Mouse (Mus musculus) erythroblast, embryonic 14.5 days (primary cell): ENCODE measurements around the gene Wdtc1. TPM values are rescaled to one million over a fixed set of nuclear protein-coding genes. Genes with fewer than 3 reads are reported as not detected.

Experiments
- H3K27me3 ChIP-seq: 2 replicates; pipeline ENCODE4 v1.6.1; 2012; ENCODE audit warnings: inconsistent platforms; ENCODE audit not compliant: control insufficient read depth
- H3K36me3 ChIP-seq: 2 replicates; pipeline ENCODE4 v1.6.1; 2012; ENCODE audit warnings: mild to moderate bottlenecking, inconsistent platforms; ENCODE audit not compliant: control insufficient read depth
- H3K4me1 ChIP-seq: 2 replicates; pipeline ENCODE4 v1.6.1; 2012; ENCODE audit warnings: inconsistent platforms; ENCODE audit not compliant: control insufficient read depth
- H3K4me3 ChIP-seq: replicated peaks from 2 replicates; pipeline ENCODE3; 2012; ENCODE audit warnings: moderate library complexity, mild to moderate bottlenecking, inconsistent platforms
- H3K9me3 ChIP-seq: 2 replicates; pipeline ENCODE4 v1.6.1; 2012; ENCODE audit warnings: low read length, inconsistent platforms, mixed read lengths; ENCODE audit not compliant: control insufficient read depth
- GATA1 ChIP-seq: IDR thresholded peaks from 2 replicates; pipeline ENCODE4 v1.6.1; 2012; ENCODE audit warnings: low read length, inconsistent platforms, mixed read lengths
- TAL1 ChIP-seq: IDR thresholded peaks from 3 replicates; pipeline ENCODE4 v1.6.1; 2012; ENCODE audit warnings: low read length, inconsistent platforms, mixed read lengths
- polyA plus RNA-seq: library from polyadenylated mRNA; stranded (reverse); fragments of >175 nt; gene quantifications from 2 replicates; pipeline ENCODE4 v1.2.3, GENCODE M21; 2012

Wdtc1 gene
- polyA plus RNA-seq, 1 experiment: 23.1 TPM

GRCm38 (mm10) chr4:133265297-133265696 is 88.0 kb downstream of the Wdtc1 start:
- Histone ChIP-seq H3K4me3 (no peak overlapping the region), H3K9me3 (no peaks in the 10 kb centered on the region), H3K4me1 (peaks cover 19% of the 10 kb centered on the region), H3K27me3 (no peaks in the 10 kb centered on the region), H3K36me3 (peaks cover 64% of the 10 kb centered on the region)
- TF ChIP-seq TAL1: no peak
- no peak for TF ChIP-seq GATA1

- H3K36me3 ChIP-seq: peaks cover 56% of the 10 kb centered on the region
- no peak overlapping the region for H3K4me3 ChIP-seq
- H3K27me3 ChIP-seq: peaks cover 3% of the 10 kb centered on the region
- H3K9me3 ChIP-seq: no peaks in the 10 kb centered on the region
- H3K4me1 ChIP-seq: peaks cover 19% of the 10 kb centered on the region
- TF ChIP-seq GATA1 (no peak), TAL1 (no peak)
Observed at GRCm38 (mm10) chr4:133264559-133264958, 88.7 kb downstream of the Wdtc1 start.

GRCm38 (mm10) chr4:133263756-133264155 is 89.5 kb downstream of the Wdtc1 start:
- TF ChIP-seq TAL1 (no peak), GATA1 (no peak)
- peaks cover 48% of the 10 kb centered on the region for H3K36me3 ChIP-seq
- H3K4me3 ChIP-seq: no peak overlapping the region
- peaks cover 9% of the 10 kb centered on the region for H3K27me3 ChIP-seq
- peaks cover 19% of the 10 kb centered on the region for H3K4me1 ChIP-seq
- no peaks in the 10 kb centered on the region for H3K9me3 ChIP-seq

- peaks cover 40% of the 10 kb centered on the region for H3K36me3 ChIP-seq
- H3K4me3 ChIP-seq: no peak within 1 kb of the TSS
- peaks cover 22% of the 10 kb centered on the region for H3K4me1 ChIP-seq
- H3K27me3 ChIP-seq: peaks cover 13% of the 10 kb centered on the region
- TF ChIP-seq TAL1 (no peak), GATA1 (no peak)
- no peaks in the 10 kb centered on the region for H3K9me3 ChIP-seq
Observed at GRCm38 (mm10) chr4:133262882-133263281, 90.4 kb downstream of the Wdtc1 start, which contains the start of gene Sytl1. Gene Sytl1, minus strand, starts transcription at chr4:133263113.

- H3K36me3 ChIP-seq: peaks cover 34% of the 10 kb centered on the region
- peaks cover 25% of the 10 kb centered on the region for H3K4me1 ChIP-seq
- H3K27me3 ChIP-seq: peaks cover 18% of the 10 kb centered on the region
- no peaks in the 10 kb centered on the region for H3K9me3 ChIP-seq
- no peak for TF ChIP-seq TAL1
- no peak for TF ChIP-seq GATA1
- no peak overlapping the region for H3K4me3 ChIP-seq
Observed at GRCm38 (mm10) chr4:133262375-133262765, 90.9 kb downstream of the Wdtc1 start.

GRCm38 (mm10) chr4:133261641-133262374 is 91.5 kb downstream of the Wdtc1 start:
- H3K9me3 ChIP-seq: no peaks in the 10 kb centered on the region
- H3K27me3 ChIP-seq: peaks cover 23% of the 10 kb centered on the region
- H3K36me3 ChIP-seq: peaks cover 29% of the 10 kb centered on the region
- no peak for TF ChIP-seq TAL1
- no peak for TF ChIP-seq GATA1
- no peak overlapping the region for H3K4me3 ChIP-seq
- peaks cover 25% of the 10 kb centered on the region for H3K4me1 ChIP-seq

GRCm38 (mm10) chr4:133257798-133258408 is 95.4 kb downstream of the Wdtc1 start:
- Histone ChIP-seq H3K9me3 (no peaks in the 10 kb centered on the region), H3K36me3 (no peaks in the 10 kb centered on the region), H3K4me1 (peaks cover 18% of the 10 kb centered on the region), H3K27me3 (peaks cover 44% of the 10 kb centered on the region), H3K4me3 (no peak overlapping the region)
- TF ChIP-seq GATA1: no peak
- no peak for TF ChIP-seq TAL1

- Histone ChIP-seq H3K27me3 (peaks cover 47% of the 10 kb centered on the region), H3K36me3 (no peaks in the 10 kb centered on the region), H3K4me1 (peaks cover 12% of the 10 kb centered on the region), H3K4me3 (no peak overlapping the region), H3K9me3 (no peaks in the 10 kb centered on the region)
- no peak for TF ChIP-seq GATA1
- TF ChIP-seq TAL1: no peak
Observed at GRCm38 (mm10) chr4:133257230-133257629, 96.1 kb downstream of the Wdtc1 start.

- TF ChIP-seq TAL1 (no peak), GATA1 (no peak)
- H3K36me3 ChIP-seq: no peaks in the 10 kb centered on the region
- peaks cover 7% of the 10 kb centered on the region; the same call in 1 of the 2 replicates for H3K4me1 ChIP-seq
- H3K9me3 ChIP-seq: no peaks in the 10 kb centered on the region
- H3K27me3 ChIP-seq: peaks cover 50% of the 10 kb centered on the region
- H3K4me3 ChIP-seq: no peak overlapping the region
Observed at GRCm38 (mm10) chr4:133256820-133257219, 96.5 kb downstream of the Wdtc1 start.
